Mouse (Mus musculus): Measurements from ENCODE around the gene B020031M17Rik.
"Not testable (repeated sequence)": the region's sequence is repeated elsewhere in the genome, so short reads cannot be mapped to it uniquely, and the experiment has no call there.

The B020031M17Rik gene

GRCm38 (mm10) chr13:119950706-119951105 lies at the start of gene B020031M17Rik:
B020031M17Rik (minus strand) TSS chr13:119950806.
- not testable (repeated sequence) for DNase-seq (ENCODE audit: low read depth, low spot score)

- DNase-seq (ENCODE audit: low read depth, low spot score) = not testable (repeated sequence)
Measured at GRCm38 (mm10) chr13:119999215-119999614, 48.6 kb upstream of the B020031M17Rik start.

- DNase-seq (ENCODE audit: low read depth, low spot score) = not testable (repeated sequence)
Measured at GRCm38 (mm10) chr13:119998442-119999086, 48.0 kb upstream of the B020031M17Rik start.

- DNase-seq (ENCODE audit: low read depth, low spot score) = not testable (repeated sequence)
Measured at GRCm38 (mm10) chr13:119991917-119992496, 41.4 kb upstream of the B020031M17Rik start.

- DNase-seq (ENCODE audit: low read depth, low spot score) = not testable (repeated sequence)
Measured at GRCm38 (mm10) chr13:119991264-119991663, 40.7 kb upstream of the B020031M17Rik start.

- not testable (repeated sequence) for DNase-seq (ENCODE audit: low read depth, low spot score)
Measured at GRCm38 (mm10) chr13:119969163-119969562, 18.6 kb upstream of the B020031M17Rik start.

- DNase-seq (ENCODE audit: low read depth, low spot score) = not testable (repeated sequence)
Measured at GRCm38 (mm10) chr13:119968193-119968592, 17.6 kb upstream of the B020031M17Rik start.

- DNase-seq (ENCODE audit: low read depth, low spot score) = not testable (repeated sequence)
Measured at GRCm38 (mm10) chr13:119965968-119966367, 15.4 kb upstream of the B020031M17Rik start.

GRCm38 (mm10) chr13:119965302-119965952 lies 14.8 kb upstream of the B020031M17Rik start:
- DNase-seq (ENCODE audit: low read depth, low spot score) = not testable (repeated sequence)

- DNase-seq (ENCODE audit: low read depth, low spot score) = not testable (repeated sequence)
Measured at GRCm38 (mm10) chr13:119962856-119963255, 12.2 kb upstream of the B020031M17Rik start.

GRCm38 (mm10) chr13:119955567-119955966 lies 5.0 kb upstream of the B020031M17Rik start:
- not testable (repeated sequence) for DNase-seq (ENCODE audit: low read depth, low spot score)

- DNase-seq (ENCODE audit: low read depth, low spot score) = not testable (repeated sequence)
Measured at GRCm38 (mm10) chr13:119955089-119955488, 4.5 kb upstream of the B020031M17Rik start.

GRCm38 (mm10) chr13:119929172-119929571 lies 21.4 kb downstream of the B020031M17Rik start, which contains the start of gene Gm21761:
Gm21761 (minus strand) TSS chr13:119929272.
- not testable (repeated sequence) for DNase-seq (ENCODE audit: low read depth, low spot score)

- DNase-seq (ENCODE audit: low read depth, low spot score) = not testable (repeated sequence)
Measured at GRCm38 (mm10) chr13:119924597-119925340, 25.8 kb downstream of the B020031M17Rik start.

- DNase-seq (ENCODE audit: low read depth, low spot score) = not testable (repeated sequence)
Measured at GRCm38 (mm10) chr13:119916966-119917722, 33.5 kb downstream of the B020031M17Rik start.

- not testable (repeated sequence) for DNase-seq (ENCODE audit: low read depth, low spot score)
Measured at GRCm38 (mm10) chr13:119916449-119916848, 34.2 kb downstream of the B020031M17Rik start.
